Mouse (Mus musculus): Measurements from ENCODE around the gene Bhlha15. TPM values are rescaled to one million over a fixed set of nuclear protein-coding genes. Genes with fewer than 3 reads are reported as not detected.

Bhlha15 gene
- polyA plus RNA-seq, 1 experiment from 2014 or later = 0.09 TPM

DNA sequence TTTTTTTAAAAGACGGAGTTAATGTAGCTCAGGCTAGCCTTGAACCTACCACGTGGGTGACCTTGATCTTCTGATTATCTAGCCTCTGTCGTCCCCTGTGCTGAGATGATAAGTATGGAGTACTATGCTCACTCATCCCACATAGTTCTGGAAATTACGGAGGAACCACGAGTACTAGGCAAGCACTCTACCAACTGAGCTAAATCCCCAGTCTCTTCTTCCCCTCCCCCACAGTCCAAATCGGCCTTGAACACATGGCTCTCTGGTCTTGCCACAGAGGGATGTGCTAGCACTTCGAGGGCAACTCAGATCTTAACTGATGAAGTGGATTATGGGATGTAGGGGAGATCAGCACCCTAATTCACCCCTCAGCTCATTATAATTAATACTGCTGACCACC is 28.0 kb downstream of the Bhlha15 start:
- Histone ChIP-seq H3K9me3 (replicated peaks) (no peaks in the 10 kb centered on the region), H3K36me3 (peaks cover 14% of the 10 kb centered on the region; the same call in 1 of the 2 replicates), H3K27ac (no peak overlapping the region), H3K4me1 (replicated peaks) (peaks cover 10% of the 10 kb centered on the region), H3K4me3 (no peak overlapping the region), H3K27me3 (no peaks in the 10 kb centered on the region), H3K9ac (no peak overlapping the region), H3K4me2 (no peak overlapping the region)
- ATAC-seq (replicated peaks; ENCODE audit: insufficient number of reproducible peaks, insufficient read depth, low FRiP score, low read depth) = no peak
- WGBS = 76% methylated on average over 7 of the region's 7 CpGs

GRCm38 (mm10) chr5:144219306-144219705 is 29.2 kb downstream of the Bhlha15 start:
- H3K36me3 ChIP-seq = 0 out of 2 replicates have a peak, but pooled peaks cover 3% of the 10 kb centered on the region
- H3K4me1 ChIP-seq (replicated peaks) = peaks cover 10% of the 10 kb centered on the region
- 66% methylated on average over 12 of the region's 12 CpGs for WGBS
- no peak overlapping the region for H3K4me2 ChIP-seq
- H3K4me3 ChIP-seq = no peak overlapping the region
- no peak for ATAC-seq (replicated peaks; ENCODE audit: insufficient number of reproducible peaks, insufficient read depth, low FRiP score, low read depth)
- H3K27me3 ChIP-seq = no peaks in the 10 kb centered on the region
- no peak overlapping the region for H3K27ac ChIP-seq
- H3K9me3 ChIP-seq (replicated peaks) = no peaks in the 10 kb centered on the region
- H3K9ac ChIP-seq = no peak overlapping the region

GRCm38 (mm10) chr5:144219936-144220335 is 29.9 kb downstream of the Bhlha15 start:
- Histone ChIP-seq H3K36me3 (0 out of 2 replicates have a peak, but pooled peaks cover 2% of the 10 kb centered on the region), H3K9ac (no peak overlapping the region), H3K9me3 (replicated peaks) (no peaks in the 10 kb centered on the region), H3K27me3 (no peaks in the 10 kb centered on the region), H3K4me1 (replicated peaks) (peaks cover 12% of the 10 kb centered on the region), H3K4me3 (no peak overlapping the region), H3K4me2 (no peak overlapping the region), H3K27ac (no peak overlapping the region)
- 89% methylated on average over 5 of the region's 5 CpGs for WGBS
- no peak for ATAC-seq (replicated peaks; ENCODE audit: insufficient number of reproducible peaks, insufficient read depth, low FRiP score, low read depth)

DNA sequence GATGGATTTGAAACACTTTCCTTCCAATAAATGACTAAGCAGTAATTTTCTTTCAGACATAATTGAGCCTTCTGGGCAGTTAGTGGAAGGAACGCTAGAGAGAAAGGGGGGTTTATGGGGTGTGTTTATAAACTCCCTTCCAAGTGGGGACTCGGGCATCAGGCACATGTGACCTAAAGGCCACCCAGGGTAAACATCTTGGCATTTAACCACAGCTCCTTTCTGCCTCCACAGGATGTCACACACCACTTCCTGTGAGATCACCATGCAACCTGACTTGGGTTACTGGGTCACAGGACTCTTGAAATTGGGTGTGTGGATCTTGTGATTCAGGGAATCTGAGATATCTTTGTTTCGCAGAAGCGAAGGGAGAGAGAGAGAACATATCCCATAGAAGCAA is 31.2 kb downstream of the Bhlha15 start:
- Histone ChIP-seq H3K9me3 (replicated peaks) (no peaks in the 10 kb centered on the region), H3K4me2 (no peak overlapping the region), H3K4me1 (replicated peaks) (peaks cover 12% of the 10 kb centered on the region), H3K4me3 (no peak overlapping the region), H3K27me3 (no peaks in the 10 kb centered on the region), H3K36me3 (no peaks in the 10 kb centered on the region), H3K9ac (no peak overlapping the region), H3K27ac (no peak overlapping the region)
- 61% methylated on average over 4 of the region's 4 CpGs for WGBS
- ATAC-seq (replicated peaks; ENCODE audit: insufficient number of reproducible peaks, insufficient read depth, low FRiP score, low read depth) = no peak

- no peaks in the 10 kb centered on the region for H3K27me3 ChIP-seq
- H3K36me3 ChIP-seq = no peaks in the 10 kb centered on the region
- no peaks in the 10 kb centered on the region for H3K9me3 ChIP-seq (replicated peaks)
- H3K9ac ChIP-seq = peak overlapping the region; percentile 67
- peak overlapping the region; percentile 72 for H3K4me3 ChIP-seq
- peaks cover 12% of the 10 kb centered on the region for H3K4me1 ChIP-seq (replicated peaks)
- ATAC-seq (replicated peaks; ENCODE audit: insufficient number of reproducible peaks, insufficient read depth, low FRiP score, low read depth) = peak; percentile 37
- peak overlapping the region; percentile 83 for H3K4me2 ChIP-seq
- peak overlapping the region; percentile 82 for H3K27ac ChIP-seq
- WGBS = 2% methylated on average over 25 of the region's 25 CpGs
Observed at GRCm38 (mm10) chr5:144222811-144223502, 32.9 kb downstream of the Bhlha15 start.

- H3K9me3 ChIP-seq (replicated peaks) = no peaks in the 10 kb centered on the region
- H3K36me3 ChIP-seq = no peaks in the 10 kb centered on the region
- H3K4me1 ChIP-seq (replicated peaks) = peaks cover 12% of the 10 kb centered on the region
- peak within 1 kb of the TSS; percentile 72 for H3K4me3 ChIP-seq
- ATAC-seq (replicated peaks; ENCODE audit: insufficient number of reproducible peaks, insufficient read depth, low FRiP score, low read depth) = peak; percentile 94
- peak within 1 kb of the TSS; percentile 79 for H3K9ac ChIP-seq
- H3K27ac ChIP-seq = peak within 1 kb of the TSS; percentile 82
- WGBS = under 1% methylated on average over 37 of the region's 37 CpGs
- no peaks in the 10 kb centered on the region for H3K27me3 ChIP-seq
- H3K4me2 ChIP-seq = peak within 1 kb of the TSS; percentile 83
Observed at GRCm38 (mm10) chr5:144223503-144223862, 33.4 kb downstream of the Bhlha15 start, which contains the start of gene Tecpr1. Gene Tecpr1 (minus strand): TSS chr5:144223615.

- no peaks in the 10 kb centered on the region for H3K36me3 ChIP-seq
- H3K27ac ChIP-seq = peak overlapping the region; percentile 82
- H3K27me3 ChIP-seq = no peaks in the 10 kb centered on the region
- ATAC-seq (replicated peaks; ENCODE audit: insufficient number of reproducible peaks, insufficient read depth, low FRiP score, low read depth) = no peak
- H3K4me3 ChIP-seq = peak overlapping the region; percentile 72
- 24% methylated on average over 18 of the region's 18 CpGs for WGBS
- no peaks in the 10 kb centered on the region for H3K9me3 ChIP-seq (replicated peaks)
- peak overlapping the region; percentile 79 for H3K9ac ChIP-seq
- H3K4me1 ChIP-seq (replicated peaks) = peaks cover 12% of the 10 kb centered on the region
- H3K4me2 ChIP-seq = peak overlapping the region; percentile 83
Observed at GRCm38 (mm10) chr5:144223899-144224816, 34.1 kb downstream of the Bhlha15 start.

GRCm38 (mm10) chr5:144226220-144226619 is 36.1 kb downstream of the Bhlha15 start:
- H3K9me3 ChIP-seq (replicated peaks) = no peaks in the 10 kb centered on the region
- WGBS = 29% methylated on average over 11 of the region's 11 CpGs
- no peaks in the 10 kb centered on the region for H3K27me3 ChIP-seq
- H3K4me2 ChIP-seq = no peak overlapping the region
- H3K27ac ChIP-seq = no peak overlapping the region
- no peak overlapping the region for H3K4me3 ChIP-seq
- no peak overlapping the region for H3K9ac ChIP-seq
- peaks cover 12% of the 10 kb centered on the region for H3K4me1 ChIP-seq (replicated peaks)
- no peaks in the 10 kb centered on the region for H3K36me3 ChIP-seq
- ATAC-seq (replicated peaks; ENCODE audit: insufficient number of reproducible peaks, insufficient read depth, low FRiP score, low read depth) = no peak

GRCm38 (mm10) chr5:144230216-144230615 is 40.1 kb downstream of the Bhlha15 start:
- H3K36me3 ChIP-seq = no peaks in the 10 kb centered on the region
- no peak overlapping the region for H3K27ac ChIP-seq
- no peaks in the 10 kb centered on the region for H3K9me3 ChIP-seq (replicated peaks)
- H3K4me1 ChIP-seq (replicated peaks) = no peaks in the 10 kb centered on the region
- no peaks in the 10 kb centered on the region for H3K27me3 ChIP-seq
- no peak overlapping the region for H3K4me3 ChIP-seq
- H3K4me2 ChIP-seq = no peak overlapping the region
- WGBS = 83% methylated on average over 7 of the region's 7 CpGs
- no peak for ATAC-seq (replicated peaks; ENCODE audit: insufficient number of reproducible peaks, insufficient read depth, low FRiP score, low read depth)
- H3K9ac ChIP-seq = no peak overlapping the region

- H3K9me3 ChIP-seq (replicated peaks) = no peaks in the 10 kb centered on the region
- 77% methylated on average over 1 of the region's 1 CpGs for WGBS
- H3K9ac ChIP-seq = no peak overlapping the region
Observed at GRCm38 (mm10) chr5:144231410-144231809, 41.3 kb downstream of the Bhlha15 start.

GRCm38 (mm10) chr5:144232531-144232930 is 42.4 kb downstream of the Bhlha15 start:
- no peaks in the 10 kb centered on the region for H3K4me1 ChIP-seq (replicated peaks)
- no peaks in the 10 kb centered on the region for H3K9me3 ChIP-seq (replicated peaks)
- 87% methylated on average over 5 of the region's 5 CpGs for WGBS
- H3K4me3 ChIP-seq = no peak overlapping the region
- H3K9ac ChIP-seq = no peak overlapping the region
- no peaks in the 10 kb centered on the region for H3K36me3 ChIP-seq
- H3K27me3 ChIP-seq = no peaks in the 10 kb centered on the region
- ATAC-seq (replicated peaks; ENCODE audit: insufficient number of reproducible peaks, insufficient read depth, low FRiP score, low read depth) = no peak
- H3K27ac ChIP-seq = no peak overlapping the region
- H3K4me2 ChIP-seq = no peak overlapping the region

More at GRCm38 (mm10) chr5:144231410-144231809, 41.3 kb downstream of the Bhlha15 start:
- H3K4me2 ChIP-seq = no peak overlapping the region
- no peaks in the 10 kb centered on the region for H3K4me1 ChIP-seq (replicated peaks)
- no peak overlapping the region for H3K4me3 ChIP-seq
- H3K36me3 ChIP-seq = no peaks in the 10 kb centered on the region
- no peak overlapping the region for H3K27ac ChIP-seq
- no peak for ATAC-seq (replicated peaks; ENCODE audit: insufficient number of reproducible peaks, insufficient read depth, low FRiP score, low read depth)
- H3K27me3 ChIP-seq = no peaks in the 10 kb centered on the region

Measured in heart, embryonic 15.5 days (tissue).